In genomic region chr13:8793217-8793616, GRCm38 (mm10) we compare ENCODE assay signal across 22 mouse cellular contexts.
"Had no signal": no experiment of that assay in that cellular context is flagged by ENCODE, and none has a peak within 500 bp of the region (broad histone marks: within the 10 kb centered on the region; RNA-seq: fewer than 3 reads in every experiment).

No protein-coding gene starts in this region.

- H3K27ac ChIP-seq: kidney, postnatal 0 days; layer of hippocampus, adult 2 months; limb, embryonic 10.5 days; limb, embryonic 13.5 days; liver, embryonic 12.5 days; liver, embryonic 15.5 days; lung, embryonic 15.5 days; midbrain, embryonic 10.5 days; midbrain, embryonic 13.5 days; neural tube, embryonic 13.5 days; stomach, embryonic 15.5 days had no signal

- H3K9ac ChIP-seq: limb, embryonic 13.5 days; liver, embryonic 12.5 days; liver, embryonic 15.5 days; lung, embryonic 15.5 days; midbrain, embryonic 13.5 days; neural tube, embryonic 13.5 days; stomach, embryonic 15.5 days had no signal

- ATAC-seq: liver, embryonic 12.5 days; midbrain, embryonic 13.5 days had no signal

- H3K4me1 ChIP-seq: limb, embryonic 10.5 days; limb, embryonic 13.5 days; liver, embryonic 12.5 days; liver, embryonic 15.5 days; lung, embryonic 15.5 days; megakaryocyte, embryonic 14.5 days; midbrain, embryonic 10.5 days; midbrain, embryonic 13.5 days; stomach, embryonic 15.5 days had no signal

- H3K4me3 ChIP-seq: layer of hippocampus, adult 2 months; limb, embryonic 10.5 days; limb, embryonic 13.5 days; liver, embryonic 12.5 days; liver, embryonic 15.5 days; lung, embryonic 15.5 days; megakaryocyte, embryonic 14.5 days; midbrain, embryonic 10.5 days; midbrain, embryonic 13.5 days; neural tube, embryonic 13.5 days; stomach, embryonic 15.5 days had no signal

- DNase-seq: kidney, postnatal 25 days; layer of hippocampus, adult 9-11 months; liver; lung, adult 18-20 months; lung, postnatal 10 days; lung, postnatal 36 days; right cerebral cortex, postnatal 25 days; spleen, adult 18-20 months; thymus, adult 18-20 months; thymus, postnatal 36 days had no signal

- H3K9me3 ChIP-seq: limb, embryonic 10.5 days; limb, embryonic 13.5 days; liver, embryonic 12.5 days; liver, embryonic 15.5 days; lung, embryonic 15.5 days; megakaryocyte, embryonic 14.5 days; midbrain, embryonic 10.5 days; midbrain, embryonic 13.5 days; neural tube, embryonic 13.5 days; stomach, embryonic 15.5 days had no signal

- H3K36me3 ChIP-seq: limb, embryonic 10.5 days; limb, embryonic 13.5 days; liver, embryonic 12.5 days; liver, embryonic 15.5 days; lung, embryonic 15.5 days; midbrain, embryonic 10.5 days; midbrain, embryonic 13.5 days; neural tube, embryonic 13.5 days; stomach, embryonic 15.5 days had no signal

- H3K27me3 ChIP-seq: limb, embryonic 13.5 days; liver, embryonic 12.5 days; liver, embryonic 15.5 days; lung, embryonic 15.5 days; megakaryocyte, embryonic 14.5 days; midbrain, embryonic 13.5 days; neural tube, embryonic 13.5 days; stomach, embryonic 15.5 days had no signal

- H3K4me2 ChIP-seq: limb, embryonic 13.5 days; liver, embryonic 12.5 days; liver, embryonic 15.5 days; lung, embryonic 15.5 days; midbrain, embryonic 13.5 days; neural tube, embryonic 13.5 days; stomach, embryonic 15.5 days had no signal
